Mouse (Mus musculus): ENCODE data around the gene Mpg.
A peak's percentile ranks its signal among the peaks of the same experiment; 100 is the strongest.
"Not testable (repeated sequence)": the region's sequence is repeated elsewhere in the genome, so short reads cannot be mapped to it uniquely, and the experiment has no call there.

Gene Mpg

GRCm38 (mm10) chr11:32226124-32226871, at the start of gene Mpg:
Mpg (plus strand) TSS chr11:32226505.
- DNase-seq (ENCODE audit: low spot score): no peak

GRCm38 (mm10) chr11:32178506-32178905, 47.8 kb upstream of the Mpg start:
- DNase-seq (ENCODE audit: low spot score): no peak

GRCm38 (mm10) chr11:32181246-32181645, 45.1 kb upstream of the Mpg start:
- DNase-seq (ENCODE audit: low spot score): no peak

GRCm38 (mm10) chr11:32181973-32182868, 44.1 kb upstream of the Mpg start:
- DNase-seq (ENCODE audit: low spot score): peak; percentile 38

GRCm38 (mm10) chr11:32184469-32184868, 41.8 kb upstream of the Mpg start:
- no peak for DNase-seq (ENCODE audit: low spot score)

- DNase-seq (ENCODE audit: low spot score): no peak
Observed at GRCm38 (mm10) chr11:32186031-32186430, 40.3 kb upstream of the Mpg start.

- DNase-seq (ENCODE audit: low spot score): no peak
Observed at GRCm38 (mm10) chr11:32187256-32187655, 39.0 kb upstream of the Mpg start.

- no peak for DNase-seq (ENCODE audit: low spot score)
Observed at GRCm38 (mm10) chr11:32188881-32189280, 37.4 kb upstream of the Mpg start.

GRCm38 (mm10) chr11:32189434-32189833, 36.9 kb upstream of the Mpg start:
- DNase-seq (ENCODE audit: low spot score): no peak

GRCm38 (mm10) chr11:32190119-32190518, 36.2 kb upstream of the Mpg start:
- no peak for DNase-seq (ENCODE audit: low spot score)

GRCm38 (mm10) chr11:32190603-32191110, 35.6 kb upstream of the Mpg start:
- no peak for DNase-seq (ENCODE audit: low spot score)

- DNase-seq (ENCODE audit: low spot score): no peak
Observed at GRCm38 (mm10) chr11:32193156-32193555, 33.1 kb upstream of the Mpg start.

GRCm38 (mm10) chr11:32194086-32194485, 32.2 kb upstream of the Mpg start:
- DNase-seq (ENCODE audit: low spot score): no peak

GRCm38 (mm10) chr11:32194626-32195025, 31.7 kb upstream of the Mpg start:
- no peak for DNase-seq (ENCODE audit: low spot score)

GRCm38 (mm10) chr11:32195867-32196540, 30.3 kb upstream of the Mpg start:
- no peak for DNase-seq (ENCODE audit: low spot score)

GRCm38 (mm10) chr11:32196727-32197126, 29.6 kb upstream of the Mpg start:
- peak; percentile 2 for DNase-seq (ENCODE audit: low spot score)

- peak; percentile 3 for DNase-seq (ENCODE audit: low spot score)
Observed at GRCm38 (mm10) chr11:32197766-32198165, 28.5 kb upstream of the Mpg start.

GRCm38 (mm10) chr11:32198256-32198955, 27.9 kb upstream of the Mpg start:
- peak; percentile 7 for DNase-seq (ENCODE audit: low spot score)

- DNase-seq (ENCODE audit: low spot score): peak; percentile 8
Observed at GRCm38 (mm10) chr11:32199230-32199629, 27.1 kb upstream of the Mpg start.

GRCm38 (mm10) chr11:32200075-32200601, 26.2 kb upstream of the Mpg start, which contains the start of gene Il9r:
Il9r (minus strand) TSS chr11:32200279.
- peak; percentile 4 for DNase-seq (ENCODE audit: low spot score)

- not testable (repeated sequence) for DNase-seq (ENCODE audit: low spot score)
Observed at GRCm38 (mm10) chr11:32200992-32201391, 25.3 kb upstream of the Mpg start.
